Mouse (Mus musculus) megakaryocyte, embryonic 14.5 days (primary cell): ENCODE results near the gene Galnt17.

Source experiments
- FLI1 ChIP-seq: IDR thresholded peaks from 2 replicates; pipeline ENCODE4 v1.6.1; 2012; ENCODE audit warnings: low read length, inconsistent platforms, mixed read lengths
- GATA1 ChIP-seq: IDR thresholded peaks from 3 replicates; pipeline ENCODE4 v1.6.1; 2012; ENCODE audit warnings: mixed read lengths, low read length, inconsistent platforms, borderline replicate concordance

- TF ChIP-seq GATA1 (no peak), FLI1 (no peak)
These were observed 107.2 kb downstream of the Galnt17 start for GRCm38 (mm10) chr5:131201146-131201545.
